Comparison of ENCODE assay signal across 9 mouse cellular contexts in the genomic region with DNA sequence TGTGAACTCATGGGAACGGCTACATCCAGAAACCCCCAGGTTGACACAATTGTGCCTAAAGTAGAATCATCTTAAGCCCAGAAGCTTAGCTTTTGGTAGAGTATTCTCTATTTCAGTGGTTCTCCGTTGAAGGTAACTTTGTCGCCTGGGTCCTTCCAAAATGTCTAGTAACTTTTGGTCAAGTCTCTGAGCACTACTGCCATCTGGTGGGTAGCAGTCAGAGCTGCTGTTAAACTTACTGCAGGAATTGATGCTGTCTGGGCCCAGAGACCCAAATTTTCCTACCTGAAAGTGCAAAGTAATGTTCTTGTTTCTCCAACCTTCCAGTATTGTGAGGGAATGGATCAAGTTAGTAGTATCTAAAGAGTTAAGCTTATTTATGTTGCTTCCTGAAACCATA. TPM values are rescaled to one million over a fixed set of nuclear protein-coding genes. Genes with fewer than 3 reads are reported as not detected.
A peak's percentile ranks its signal among the peaks of the same experiment; 100 is the strongest.
DNase-seq lines count a peak whose midpoint lies in the region; ATAC-seq and TF ChIP-seq lines count a peak whose summit lies in the region.
"Had no signal": no experiment of that assay in that cellular context is flagged by ENCODE, and none has a peak within 500 bp of the region (broad histone marks: within the 10 kb centered on the region; RNA-seq: fewer than 3 reads in every experiment).

No protein-coding gene starts in this region.

- H3K27ac ChIP-seq in kidney, postnatal 0 days, result no peak overlapping the region
- H3K27ac ChIP-seq in kidney, embryonic 16.5 days (ENCODE audit: low read length), result no peak overlapping the region

- no peaks in the 10 kb centered on the region for H3K27me3 ChIP-seq in kidney, postnatal 0 days (ENCODE audit: insufficient read depth, low read length)
- H3K27me3 ChIP-seq in kidney, embryonic 16.5 days (ENCODE audit: insufficient read depth, low read length), result peaks cover 9% of the 10 kb centered on the region; the same call in 1 of the 2 replicates

- no peaks in the 10 kb centered on the region for H3K9me3 ChIP-seq in kidney, postnatal 0 days (replicated peaks; ENCODE audit: low read length)
- H3K9me3 ChIP-seq in kidney, embryonic 16.5 days (ENCODE audit: low read length), result no peaks in the 10 kb centered on the region

- H3K9ac ChIP-seq in kidney, postnatal 0 days (ENCODE audit: low read depth, low read length), result no peak overlapping the region
- H3K9ac ChIP-seq in kidney, embryonic 16.5 days (replicated peaks; ENCODE audit: low read length), result no peak overlapping the region

- no peak for ATAC-seq in kidney, postnatal 0 days (replicated peaks; ENCODE audit: low FRiP score, low read depth)
- ATAC-seq in kidney, embryonic 16.5 days (ENCODE audit: low FRiP score, low TSS enrichment), result no peak
- peak; percentile 92 for ATAC-seq in granulocyte monocyte progenitor cell, adult 5-6 weeks (replicated peaks; ENCODE audit: poor library complexity, severe bottlenecking)
- no peak for ATAC-seq in cerebellum, adult (ENCODE audit: insufficient number of reproducible peaks, low FRiP score, low TSS enrichment)

- DNase-seq in adrenal gland, postnatal 36 days, result peak; percentile 6 to 37
- DNase-seq in adrenal gland, postnatal 25 days, result no peak
- DNase-seq in kidney, postnatal 0 days (ENCODE audit: low spot score), result peak; percentile 50
- DNase-seq in CD4-positive helper T cell, adult 2 months (ENCODE audit: low read depth, low spot score), result peak; percentile 1
- peak; percentile 40 for DNase-seq in retina, postnatal 1 day

- no peaks in the 10 kb centered on the region for H3K4me1 ChIP-seq in kidney, postnatal 0 days (replicated peaks; ENCODE audit: insufficient read depth, low read length)
- H3K4me1 ChIP-seq in kidney, embryonic 16.5 days (ENCODE audit: insufficient read depth, low read length), result no peaks in the 10 kb centered on the region

- WGBS in kidney, postnatal 0 days, result 51% methylated on average over 3 of the region's 3 CpGs
- 67% methylated on average over 3 of the region's 3 CpGs for WGBS in kidney, embryonic 16.5 days

- peak; percentile 68 for TF ChIP-seq CTCF in kidney, postnatal 0 days (IDR thresholded peaks at IDR 0.05; ENCODE audit: low read depth)

- no peak overlapping the region for H3K4me2 ChIP-seq in kidney, postnatal 0 days (ENCODE audit: low read length)
- no peak overlapping the region for H3K4me2 ChIP-seq in kidney, embryonic 16.5 days (replicated peaks; ENCODE audit: low read depth, low read length)

- H3K4me3 ChIP-seq in kidney, postnatal 0 days (replicated peaks; ENCODE audit: low read depth, low read length), result no peak overlapping the region
- no peak overlapping the region for H3K4me3 ChIP-seq in kidney, embryonic 16.5 days (ENCODE audit: low read length)
- H3K4me3 ChIP-seq: erythroblast, embryonic 14.5 days had no signal

- H3K36me3 ChIP-seq in kidney, postnatal 0 days (ENCODE audit: insufficient read depth, low read length), result no peaks in the 10 kb centered on the region
- no peaks in the 10 kb centered on the region for H3K36me3 ChIP-seq in kidney, embryonic 16.5 days (ENCODE audit: insufficient read depth, low read length)

RNA-seq across cellular contexts. Expression of a gene that starts 17.9 kb away (rescaled TPM):
- total RNA-seq in adrenal gland, postnatal 36 days (2021), result 1 to 10 TPM; 3.9 to 4.9 TPM
- 3.2 and 3.6 TPM in 2 replicates for total RNA-seq in adrenal gland, postnatal 25 days (2021)
- 9.5 and 10.6 TPM in 2 replicates for polyA plus RNA-seq in kidney, postnatal 0 days (2015; fragmentation: Nextera tagmentation; extraction: Ambion mirVana)
- polyA plus RNA-seq in kidney, embryonic 16.5 days (2015; fragmentation: Nextera tagmentation; extraction: Ambion mirVana), result 9.4 and 10.7 TPM in 2 replicates
- 3.6 TPM in 1 of 2 replicates, not detected in the other for total RNA-seq in granulocyte monocyte progenitor cell, adult 5-6 weeks (2014; fragmentation: Nextera tagmentation)
- 2.5 TPM in 1 of 2 replicates, not detected in the other for total RNA-seq in granulocyte monocyte progenitor cell, adult 5-6 weeks (2017)

RNA-seq across cellular contexts. Expression of a gene that starts 29.1 kb away (rescaled TPM):
- under 1 TPM; 0.23 to 0.30 TPM for total RNA-seq in adrenal gland, postnatal 36 days (2021)
- 0.30 TPM in 1 of 2 replicates, not detected in the other for total RNA-seq in adrenal gland, postnatal 25 days (2021)
- 1.2 and 1.3 TPM in 2 replicates for polyA plus RNA-seq in kidney, postnatal 0 days (2015; fragmentation: Nextera tagmentation; extraction: Ambion mirVana)
- polyA plus RNA-seq in kidney, embryonic 16.5 days (2015; fragmentation: Nextera tagmentation; extraction: Ambion mirVana), result 0.94 and 1.00 TPM in 2 replicates
- total RNA-seq in granulocyte monocyte progenitor cell, adult 5-6 weeks (2014; fragmentation: Nextera tagmentation), result 4.7 and 5.5 TPM in 2 replicates
- 5.0 and 10.1 TPM in 2 replicates for total RNA-seq in granulocyte monocyte progenitor cell, adult 5-6 weeks (2017)
- polyA plus RNA-seq: erythroblast, embryonic 14.5 days had no signal
